Mouse (Mus musculus) testis, postnatal 10 days (tissue): ENCODE results near the gene Plod1.

Experiments
- DNase-seq: peaks from one replicate; pipeline ENCODE4 v3.0.0; 2021; ENCODE audit warnings: low spot score

Gene Plod1

GRCm38 (mm10) chr4:147938148-147939096, 1.9 kb upstream of the Plod1 start:
- DNase-seq, result no peak

GRCm38 (mm10) chr4:147937486-147937885, 919 bp upstream of the Plod1 start:
- no peak for DNase-seq

GRCm38 (mm10) chr4:147937021-147937420, 454 bp upstream of the Plod1 start:
- no peak for DNase-seq

- DNase-seq, result no peak
Measured at GRCm38 (mm10) chr4:147935904-147936303, 663 bp downstream of the Plod1 start.

- no peak for DNase-seq
Measured at GRCm38 (mm10) chr4:147934611-147935010, 2.0 kb downstream of the Plod1 start.

- DNase-seq, result no peak
Measured at GRCm38 (mm10) chr4:147934134-147934533, 2.4 kb downstream of the Plod1 start.

GRCm38 (mm10) chr4:147930946-147931345, 5.6 kb downstream of the Plod1 start:
- no peak for DNase-seq

GRCm38 (mm10) chr4:147928540-147928939, 8.0 kb downstream of the Plod1 start:
- no peak for DNase-seq

- no peak for DNase-seq
Measured at GRCm38 (mm10) chr4:147928136-147928535, 8.4 kb downstream of the Plod1 start.

GRCm38 (mm10) chr4:147927705-147928104, 8.9 kb downstream of the Plod1 start:
- DNase-seq, result no peak

- no peak for DNase-seq
Measured at GRCm38 (mm10) chr4:147922341-147922740, 14.2 kb downstream of the Plod1 start.

GRCm38 (mm10) chr4:147920973-147921372, 15.6 kb downstream of the Plod1 start:
- DNase-seq, result no peak

- DNase-seq, result peak; percentile 77
Measured at GRCm38 (mm10) chr4:147918459-147919121, 18.0 kb downstream of the Plod1 start.

GRCm38 (mm10) chr4:147909486-147909885, 27.1 kb downstream of the Plod1 start:
- no peak for DNase-seq

GRCm38 (mm10) chr4:147906230-147906629, 30.3 kb downstream of the Plod1 start:
- DNase-seq, result no peak

- DNase-seq, result no peak
Measured at GRCm38 (mm10) chr4:147905090-147905659, 31.4 kb downstream of the Plod1 start.

- DNase-seq, result peak; percentile 92
Measured at GRCm38 (mm10) chr4:147904313-147905089, 32.1 kb downstream of the Plod1 start, which contains the start of gene Mfn2. TSS of gene Mfn2 (minus strand) at chr4:147904704.

GRCm38 (mm10) chr4:147903601-147904000, 33.0 kb downstream of the Plod1 start:
- no peak for DNase-seq

GRCm38 (mm10) chr4:147902906-147903500, 33.6 kb downstream of the Plod1 start:
- no peak for DNase-seq

- DNase-seq, result no peak
Measured at GRCm38 (mm10) chr4:147900452-147900851, 36.1 kb downstream of the Plod1 start.

- no peak for DNase-seq
Measured at GRCm38 (mm10) chr4:147897348-147897747, 39.2 kb downstream of the Plod1 start.

- DNase-seq, result no peak
Measured at GRCm38 (mm10) chr4:147896411-147896810, 40.2 kb downstream of the Plod1 start.
